Mouse (Mus musculus) heart, embryonic 15.5 days (tissue): ENCODE results near the gene Ctsd. TPM values are rescaled to one million over a fixed set of nuclear protein-coding genes. Genes with fewer than 3 reads are reported as not detected.
A peak's percentile ranks its signal among the peaks of the same experiment; 100 is the strongest.

Experiments used
- ATAC-seq: fragments of 200-750 bp; cut with Nextera tagmentation; replicated peaks from 2 replicates; pipeline ENCODE4 v1.8.0; 2017; ENCODE audit warnings: low read depth, moderate TSS enrichment; ENCODE audit not compliant: insufficient number of reproducible peaks, insufficient read depth, low FRiP score
- H3K27ac ChIP-seq: fragments of 300-500 bp; sonication (generic); 2 replicates; pipeline ENCODE4 v1.5.1; 2015; ENCODE audit warnings: mild to moderate bottlenecking, inconsistent platforms
- H3K27me3 ChIP-seq: fragments of 300-500 bp; sonication (generic); 2 replicates; pipeline ENCODE4 v1.6.1; 2015; ENCODE audit warnings: inconsistent platforms
- H3K36me3 ChIP-seq: fragments of 300-500 bp; sonication (generic); 2 replicates; pipeline ENCODE4 v1.6.1; 2015; ENCODE audit warnings: mild to moderate bottlenecking, inconsistent platforms
- H3K4me1 ChIP-seq: fragments of 300-500 bp; sonication (generic); replicated peaks from 2 replicates; pipeline ENCODE4 v1.6.1; 2015; ENCODE audit warnings: inconsistent platforms
- H3K4me2 ChIP-seq: fragments of 300-500 bp; sonication (generic); 2 replicates; pipeline ENCODE4 v1.6.1; 2015; ENCODE audit warnings: inconsistent platforms, mild to moderate bottlenecking, moderate library complexity
- H3K4me3 ChIP-seq: fragments of 300-500 bp; sonication (generic); 2 replicates; pipeline ENCODE4 v1.5.1; 2015; ENCODE audit warnings: mild to moderate bottlenecking, inconsistent platforms
- H3K9ac ChIP-seq: fragments of 300-500 bp; sonication (generic); 2 replicates; pipeline ENCODE4 v1.6.1; 2015; ENCODE audit warnings: mild to moderate bottlenecking, inconsistent platforms
- H3K9me3 ChIP-seq: fragments of 300-500 bp; sonication (generic); replicated peaks from 2 replicates; pipeline ENCODE4 v1.6.1; 2016; ENCODE audit warnings: inconsistent platforms
- WGBS: fragments of 180-500 bp; shearing (Covaris S2); methylation state at CpG from one replicate; pipeline ENCODE4 v1.1.7; 2015; ENCODE audit warnings: mixed read lengths; 5-methylcytosine and 5-hydroxymethylcytosine counted together
- polyA plus RNA-seq: library from polyadenylated mRNA; unstranded; fragments of >200 nt; fragmentation: Nextera tagmentation; extraction: Ambion mirVana; gene quantifications from 2 replicates; pipeline ENCODE4 v1.2.1, GENCODE M21; 2015

Ctsd gene
- polyA plus RNA-seq, 1 experiment from 2014 or later: 389 TPM

DNA sequence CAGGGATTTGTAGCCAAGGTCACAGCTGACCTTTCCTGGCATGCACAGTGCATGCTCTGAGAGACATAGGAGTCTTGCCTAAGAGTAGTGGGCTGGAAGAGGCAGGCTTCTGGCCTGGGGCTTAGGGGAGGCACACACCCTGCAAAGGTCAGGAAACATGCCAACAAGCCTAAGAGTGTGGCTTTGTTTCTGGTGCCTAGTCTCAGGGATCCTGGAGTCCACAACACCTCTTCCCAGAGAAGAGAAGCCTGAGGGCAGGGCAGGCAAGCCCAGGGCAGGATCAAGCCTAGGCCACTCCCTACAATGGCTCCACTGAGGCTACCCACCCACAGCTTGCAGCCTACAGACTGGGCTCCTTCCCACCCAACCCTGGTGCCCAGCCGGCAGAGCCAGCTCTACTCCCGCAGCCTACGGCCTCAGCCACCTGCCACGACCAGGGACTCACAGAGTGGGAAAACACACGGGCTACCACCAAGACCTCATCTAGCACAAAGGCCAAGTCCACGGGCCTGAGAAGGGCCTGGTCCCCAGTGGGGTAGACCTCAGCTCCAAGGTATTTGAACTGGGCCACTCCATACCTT is 1.1 kb downstream of the Ctsd start:
- Histone ChIP-seq H3K9me3 (no peaks in the 10 kb centered on the region), H3K36me3 (peaks cover 37% of the 10 kb centered on the region), H3K4me3 (peak overlapping the region; percentile 70), H3K27ac (peak overlapping the region; percentile 82), H3K9ac (peak overlapping the region; percentile 77), H3K27me3 (no peaks in the 10 kb centered on the region), H3K4me2 (peak overlapping the region; percentile 91), H3K4me1 (peaks cover 23% of the 10 kb centered on the region)
- no peak for ATAC-seq
- WGBS: 44% methylated on average over 6 of the region's 6 CpGs

DNA sequence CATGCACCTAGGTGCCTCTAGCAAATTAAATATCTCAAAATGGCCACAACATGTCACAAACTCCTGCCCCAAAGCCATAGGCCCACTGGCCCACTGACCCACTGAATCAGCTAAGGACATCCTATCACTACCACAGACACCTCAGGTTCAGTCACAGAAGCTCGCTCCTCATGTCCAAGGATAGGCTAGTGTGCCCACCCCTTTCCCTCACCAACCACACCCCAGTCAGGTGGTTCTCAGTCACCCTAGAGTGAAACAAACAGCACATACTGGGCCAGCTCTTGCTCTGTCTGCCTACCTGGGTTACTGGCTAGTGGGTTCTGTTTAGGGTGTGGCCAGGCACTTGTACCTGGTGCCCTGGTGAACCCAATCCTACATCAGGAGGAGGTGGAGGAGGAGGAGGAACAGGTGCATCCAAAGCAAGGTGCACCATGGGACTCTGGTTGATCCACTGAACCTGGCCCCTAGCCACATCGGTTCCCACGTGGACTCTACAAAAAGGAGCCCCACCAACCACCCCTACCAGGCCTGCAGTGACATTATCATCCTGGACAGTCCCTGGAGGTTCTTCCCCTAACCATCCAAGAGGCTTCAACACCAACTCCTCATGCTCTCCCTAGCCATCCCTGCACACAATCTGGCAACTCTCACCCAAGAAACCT is 2.0 kb downstream of the Ctsd start:
- H3K27me3 ChIP-seq: no peaks in the 10 kb centered on the region
- H3K4me2 ChIP-seq: peak overlapping the region; percentile 91
- H3K27ac ChIP-seq: peak overlapping the region; percentile 82
- no peak for ATAC-seq
- peak overlapping the region; percentile 70 for H3K4me3 ChIP-seq
- H3K4me1 ChIP-seq: peaks cover 23% of the 10 kb centered on the region
- 78% methylated on average over 3 of the region's 3 CpGs for WGBS
- H3K9ac ChIP-seq: peak overlapping the region; percentile 77
- H3K9me3 ChIP-seq: no peaks in the 10 kb centered on the region
- peaks cover 45% of the 10 kb centered on the region for H3K36me3 ChIP-seq

DNA sequence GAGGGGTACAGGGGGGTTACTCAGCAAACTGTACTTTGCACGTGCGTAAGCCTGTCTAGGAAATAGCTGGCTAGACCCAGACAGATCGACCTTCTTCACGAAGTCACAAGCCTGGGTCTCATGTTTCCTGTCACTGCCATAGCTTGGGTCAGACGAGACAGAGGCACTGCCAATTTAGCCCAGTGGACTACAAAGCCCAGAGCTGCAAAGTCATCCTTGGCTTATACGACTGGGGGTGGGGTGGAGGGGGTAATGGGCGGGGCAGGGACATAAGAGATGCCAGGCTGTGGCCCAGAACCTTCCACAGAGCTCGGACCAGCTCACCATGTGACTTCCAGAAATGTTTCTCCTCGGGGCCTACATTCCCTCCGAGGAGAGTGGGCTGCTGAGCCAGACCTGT is 3.5 kb downstream of the Ctsd start:
- Histone ChIP-seq H3K4me2 (no peak overlapping the region), H3K36me3 (peaks cover 61% of the 10 kb centered on the region), H3K9me3 (no peaks in the 10 kb centered on the region), H3K27ac (no peak overlapping the region), H3K9ac (no peak overlapping the region), H3K4me1 (peaks cover 24% of the 10 kb centered on the region), H3K27me3 (no peaks in the 10 kb centered on the region), H3K4me3 (no peak overlapping the region)
- WGBS: 73% methylated on average over 10 of the region's 10 CpGs
- ATAC-seq: no peak

DNA sequence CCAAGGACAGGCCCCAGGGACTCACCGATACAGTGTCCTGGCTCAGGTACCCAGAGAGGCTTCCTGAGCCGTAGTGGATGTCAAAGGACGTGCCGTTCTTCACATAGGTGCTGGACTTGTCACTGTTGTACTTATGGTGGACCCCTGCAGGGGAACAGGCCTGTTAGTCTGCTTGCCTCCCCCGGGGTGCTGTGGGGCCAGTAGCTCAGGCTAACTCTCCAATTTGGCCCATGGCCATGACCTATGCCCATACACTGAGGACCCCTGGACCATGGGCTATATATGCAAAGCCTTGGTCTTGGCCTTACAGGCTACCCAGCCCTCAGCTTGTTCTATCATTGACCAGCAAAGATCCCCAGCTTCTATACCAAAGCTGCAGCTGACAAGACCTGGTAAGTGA is 5.3 kb downstream of the Ctsd start, which contains the start of gene Gm49369:
Gm49369 (minus strand) TSS at position 101 of the 400 bp plus-strand sequence.
- peak within 1 kb of the TSS; percentile 28; the same call in 1 of the 2 replicates for H3K27ac ChIP-seq

DNA sequence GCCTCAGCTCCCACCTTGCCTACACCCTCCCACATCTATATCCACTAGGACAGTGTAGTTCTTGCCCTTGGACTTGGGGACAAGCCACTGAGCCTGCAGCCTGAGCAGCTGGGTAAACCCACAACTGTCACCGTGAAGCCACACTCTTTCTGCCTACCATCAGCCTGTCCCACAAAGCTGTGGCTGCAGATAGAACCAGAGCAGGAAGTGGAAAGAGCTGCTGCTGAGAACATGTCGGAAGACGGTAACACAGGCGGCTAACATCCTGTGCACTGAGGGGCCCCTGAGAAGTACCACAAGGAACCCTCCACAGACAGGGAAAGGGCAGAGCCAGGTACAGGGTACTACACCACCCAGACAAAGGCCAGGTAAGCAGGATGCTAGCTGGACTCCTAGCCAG is 6.7 kb downstream of the Ctsd start:
- Histone ChIP-seq H3K27me3 (no peaks in the 10 kb centered on the region), H3K9me3 (no peaks in the 10 kb centered on the region), H3K27ac (peak overlapping the region; percentile 28; the same call in 1 of the 2 replicates), H3K4me2 (no peak overlapping the region), H3K4me1 (peaks cover 17% of the 10 kb centered on the region), H3K36me3 (peaks cover 92% of the 10 kb centered on the region), H3K4me3 (no peak overlapping the region), H3K9ac (no peak overlapping the region)
- WGBS: 76% methylated on average over 4 of the region's 4 CpGs
- no peak for ATAC-seq

More for the DNA sequence above, 5.3 kb downstream of the Ctsd start, which contains the start of gene Gm49369:
- 97% methylated on average over 5 of the region's 5 CpGs for WGBS
- Histone ChIP-seq H3K4me3 (no peak within 1 kb of the TSS), H3K27me3 (no peaks in the 10 kb centered on the region), H3K36me3 (peaks cover 78% of the 10 kb centered on the region), H3K9me3 (no peaks in the 10 kb centered on the region), H3K4me1 (peaks cover 27% of the 10 kb centered on the region), H3K9ac (no peak within 1 kb of the TSS), H3K4me2 (no peak within 1 kb of the TSS)
- ATAC-seq: no peak

DNA sequence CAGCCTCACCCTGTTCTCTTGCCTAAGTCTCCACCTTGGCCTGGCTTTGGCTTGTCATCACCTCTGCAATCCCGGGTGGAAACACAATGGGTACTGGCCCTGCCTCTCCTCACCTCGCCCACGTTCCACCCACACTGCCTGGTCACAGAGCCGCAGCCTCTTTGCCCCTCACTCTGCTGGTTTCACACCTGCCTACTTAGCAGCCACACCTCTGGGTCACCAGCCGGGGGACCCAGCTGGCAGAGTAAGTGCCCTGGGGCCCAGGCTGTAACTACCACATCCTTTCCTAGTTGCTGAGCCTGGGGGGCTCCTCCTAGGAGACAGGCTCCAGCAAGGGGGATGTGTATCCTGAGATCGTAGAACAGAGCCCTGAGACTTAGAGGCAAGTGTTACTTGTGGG is 8.7 kb downstream of the Ctsd start:
- Histone ChIP-seq H3K36me3 (peaks cover 85% of the 10 kb centered on the region), H3K27me3 (no peaks in the 10 kb centered on the region), H3K4me1 (peaks cover 17% of the 10 kb centered on the region), H3K27ac (no peak overlapping the region), H3K9ac (no peak overlapping the region), H3K9me3 (no peaks in the 10 kb centered on the region), H3K4me2 (no peak overlapping the region), H3K4me3 (no peak overlapping the region)
- 46% methylated on average over 6 of the region's 6 CpGs for WGBS
- no peak for ATAC-seq

DNA sequence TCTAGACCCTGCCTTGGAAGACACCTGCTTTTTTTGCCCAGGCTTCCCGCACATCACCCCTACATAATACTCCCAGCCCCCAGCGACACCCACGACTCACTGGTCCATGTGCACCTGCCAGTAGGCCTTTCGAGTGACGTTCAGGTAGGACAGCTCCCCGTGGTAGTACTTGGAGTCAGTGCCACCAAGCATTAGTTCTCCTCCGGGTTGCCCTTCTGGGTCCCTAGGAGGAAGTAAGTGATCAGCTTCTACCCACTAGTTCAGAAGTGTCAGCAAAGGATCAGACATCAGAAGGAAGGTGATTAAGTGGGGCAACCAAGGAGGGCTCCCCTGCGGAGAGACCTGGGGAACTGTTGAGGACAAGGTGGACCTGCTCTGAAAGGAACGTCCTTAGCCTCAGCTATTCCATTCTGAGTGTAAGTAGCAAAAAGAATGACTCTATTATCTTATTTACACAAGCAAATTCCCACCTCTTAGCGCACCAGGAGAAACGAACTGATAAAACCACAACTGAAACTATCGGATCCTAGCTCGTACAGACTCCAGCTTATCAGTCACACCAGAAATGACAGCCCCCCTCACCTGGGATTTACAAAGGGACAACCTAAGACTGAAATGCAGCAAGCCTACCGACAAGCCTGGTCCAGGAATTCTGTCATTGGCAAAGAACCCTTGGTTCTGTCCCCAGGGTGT is 10.5 kb downstream of the Ctsd start:
- no peak overlapping the region for H3K9ac ChIP-seq
- 73% methylated on average over 14 of the region's 14 CpGs for WGBS
- peaks cover 25% of the 10 kb centered on the region for H3K4me1 ChIP-seq
- H3K36me3 ChIP-seq: peaks cover 67% of the 10 kb centered on the region
- H3K27ac ChIP-seq: no peak overlapping the region
- 0 out of 2 replicates have a peak, but pooled peaks cover 3% of the 10 kb centered on the region for H3K27me3 ChIP-seq
- H3K4me2 ChIP-seq: no peak overlapping the region
- no peak for ATAC-seq
- H3K9me3 ChIP-seq: no peaks in the 10 kb centered on the region
- H3K4me3 ChIP-seq: no peak overlapping the region

DNA sequence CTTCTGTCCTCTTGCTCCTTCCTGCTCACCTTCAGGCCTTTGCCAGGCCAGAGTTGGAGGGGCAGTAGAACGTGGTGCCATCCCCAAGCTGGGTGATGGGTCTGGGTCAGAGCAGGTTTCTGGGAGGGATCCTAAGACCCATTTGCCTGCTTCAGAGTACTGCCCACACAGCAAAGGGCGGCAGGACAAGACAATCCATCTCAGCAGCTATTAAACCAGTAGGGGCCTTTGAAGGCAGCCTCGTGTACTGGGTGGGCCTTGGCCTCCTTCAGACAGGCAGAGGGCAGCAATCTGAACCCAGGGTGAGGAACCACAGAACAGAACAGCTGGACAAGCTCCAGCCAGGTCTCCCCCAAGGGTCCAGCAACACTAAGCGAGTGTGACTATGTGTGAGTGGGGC is 11.7 kb downstream of the Ctsd start:
- peaks cover 54% of the 10 kb centered on the region for H3K36me3 ChIP-seq
- H3K9ac ChIP-seq: no peak overlapping the region
- WGBS: 72% methylated on average over 4 of the region's 4 CpGs
- H3K4me1 ChIP-seq: peaks cover 38% of the 10 kb centered on the region
- peaks cover 12% of the 10 kb centered on the region for H3K27me3 ChIP-seq
- H3K4me2 ChIP-seq: no peak overlapping the region
- no peaks in the 10 kb centered on the region for H3K9me3 ChIP-seq
- no peak overlapping the region for H3K4me3 ChIP-seq
- ATAC-seq: no peak
- no peak overlapping the region for H3K27ac ChIP-seq

DNA sequence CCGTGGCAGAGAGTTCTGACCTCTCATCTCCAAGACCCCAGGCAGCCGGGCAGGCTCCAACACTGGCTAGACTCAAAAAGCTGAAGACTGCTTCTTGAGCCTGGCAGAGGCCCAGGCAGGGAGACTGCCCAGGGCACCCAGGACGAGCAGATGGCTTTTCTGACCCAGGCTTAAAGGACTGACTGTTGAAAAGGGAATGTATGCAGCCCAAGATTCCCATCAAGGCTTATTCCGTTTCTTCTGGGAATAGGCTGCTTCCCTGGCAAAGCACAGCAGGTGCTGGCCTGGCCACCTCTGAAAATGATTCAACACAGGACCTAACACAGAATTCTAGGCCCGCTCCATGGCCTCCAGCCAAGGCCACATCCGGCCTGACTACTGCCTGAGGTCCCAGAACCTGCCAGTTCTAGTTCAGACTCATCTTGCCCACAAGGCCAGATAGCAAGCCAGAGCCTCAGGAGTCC is 12.5 kb downstream of the Ctsd start:
- peak overlapping the region; percentile 18; the same call in 1 of the 2 replicates for H3K27ac ChIP-seq
- H3K27me3 ChIP-seq: peaks cover 19% of the 10 kb centered on the region
- 65% methylated on average over 6 of the region's 6 CpGs for WGBS
- H3K9me3 ChIP-seq: no peaks in the 10 kb centered on the region
- no peak overlapping the region for H3K9ac ChIP-seq
- peaks cover 46% of the 10 kb centered on the region for H3K36me3 ChIP-seq
- no peak overlapping the region for H3K4me3 ChIP-seq
- ATAC-seq: no peak
- H3K4me2 ChIP-seq: no peak overlapping the region
- H3K4me1 ChIP-seq: peaks cover 40% of the 10 kb centered on the region

DNA sequence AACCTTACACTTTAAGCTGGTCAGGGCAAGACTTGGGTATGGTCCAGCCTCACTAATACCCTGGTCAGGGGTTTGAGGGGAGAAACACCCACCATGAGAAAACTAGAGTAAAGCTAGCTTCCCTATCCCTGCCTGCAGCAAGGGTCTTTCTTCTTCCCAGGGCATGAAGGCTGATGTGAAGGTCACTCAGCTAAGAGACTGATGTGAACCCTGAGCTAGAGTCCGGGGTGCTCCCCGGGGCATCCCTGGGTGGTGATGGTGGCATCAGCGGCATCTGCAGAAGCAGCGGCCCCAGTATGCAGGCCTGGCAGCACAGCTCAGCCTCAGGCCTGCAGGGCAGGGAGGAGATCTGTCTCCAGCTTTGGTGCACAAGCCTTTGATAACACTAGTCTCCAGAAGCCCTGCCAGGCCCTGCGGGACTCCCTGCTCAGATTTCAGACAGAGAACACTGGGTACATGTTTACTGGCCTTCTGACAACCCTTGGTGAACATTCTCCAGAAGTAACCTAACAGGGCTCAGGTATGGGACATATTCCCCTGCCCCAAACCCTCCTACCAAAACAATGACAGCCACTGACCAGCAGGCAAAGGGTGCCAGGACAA is 13.3 kb downstream of the Ctsd start:
- Histone ChIP-seq H3K9me3 (no peaks in the 10 kb centered on the region), H3K36me3 (peaks cover 38% of the 10 kb centered on the region), H3K4me1 (peaks cover 43% of the 10 kb centered on the region), H3K27ac (peak overlapping the region; percentile 18; the same call in 1 of the 2 replicates), H3K9ac (no peak overlapping the region), H3K4me2 (no peak overlapping the region), H3K27me3 (peaks cover 19% of the 10 kb centered on the region), H3K4me3 (no peak overlapping the region)
- ATAC-seq: no peak
- WGBS: 71% methylated on average over 5 of the region's 5 CpGs
